Mouse (Mus musculus) kidney, adult 9 months (tissue): ENCODE data around the gene Prkcq.

Source experiments
- DNase-seq: peaks from one replicate; pipeline ENCODE4 v3.0.0; 2022

The Prkcq gene

DNA sequence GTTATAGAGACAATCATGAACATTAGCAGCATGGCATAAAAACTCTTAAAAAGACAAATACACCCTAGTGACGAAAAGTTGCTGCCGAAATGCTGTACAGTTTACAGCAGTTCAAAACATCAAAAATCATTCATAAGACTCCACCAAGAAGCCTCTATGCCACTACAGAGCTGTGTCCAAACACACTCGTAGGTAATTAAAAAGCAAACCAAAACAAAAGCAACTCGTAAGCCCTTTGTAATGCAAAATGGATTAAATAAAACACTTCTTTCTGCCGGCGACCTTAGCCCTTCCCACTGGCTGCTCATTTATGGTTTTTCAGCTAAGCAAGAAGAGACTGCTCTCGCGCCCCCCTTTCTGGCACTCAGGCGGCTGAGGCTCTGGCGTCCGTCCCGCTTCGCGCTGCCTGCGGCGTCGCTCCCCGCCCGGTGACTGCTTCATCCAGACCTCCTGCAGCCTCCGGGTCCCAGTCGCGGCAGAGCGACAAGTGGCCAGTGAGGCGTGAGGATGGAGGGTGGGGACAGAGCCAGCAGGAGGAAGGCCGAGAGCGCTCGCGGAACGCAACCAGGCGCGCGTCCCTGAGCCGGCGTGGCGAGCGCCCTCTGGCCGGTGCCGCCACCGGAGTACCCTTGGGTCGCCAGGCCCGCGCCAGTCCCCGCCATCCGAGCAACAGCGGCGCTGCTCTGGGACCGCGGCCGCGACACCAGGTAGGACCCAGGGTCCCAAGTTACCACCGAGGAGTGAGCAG, at the start of gene Prkcq:
TSS of gene Prkcq (plus strand) at position 355 of the 748 bp plus-strand sequence.
- peak; percentile 64 for DNase-seq

DNA sequence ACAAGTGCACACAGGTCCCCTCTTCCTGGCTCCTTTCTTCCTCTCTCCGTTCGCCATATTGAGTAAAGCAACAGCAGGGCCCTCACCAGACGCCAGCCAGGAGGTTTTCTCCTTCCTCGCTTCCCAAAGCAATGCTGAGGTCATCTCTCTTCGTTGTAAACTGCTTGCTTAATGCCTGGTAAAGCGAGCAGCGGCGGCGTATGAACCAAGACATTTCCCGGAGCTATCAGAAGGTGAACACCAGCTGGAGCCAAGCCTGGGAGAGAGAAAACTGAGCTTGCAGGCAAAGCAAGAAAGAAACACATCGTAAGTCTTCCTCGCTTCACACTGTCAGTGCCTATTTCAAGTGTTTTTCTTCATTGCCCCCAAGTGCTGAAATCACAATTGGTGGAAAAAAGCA, 41.0 kb upstream of the Prkcq start:
- DNase-seq, result no peak

DNA sequence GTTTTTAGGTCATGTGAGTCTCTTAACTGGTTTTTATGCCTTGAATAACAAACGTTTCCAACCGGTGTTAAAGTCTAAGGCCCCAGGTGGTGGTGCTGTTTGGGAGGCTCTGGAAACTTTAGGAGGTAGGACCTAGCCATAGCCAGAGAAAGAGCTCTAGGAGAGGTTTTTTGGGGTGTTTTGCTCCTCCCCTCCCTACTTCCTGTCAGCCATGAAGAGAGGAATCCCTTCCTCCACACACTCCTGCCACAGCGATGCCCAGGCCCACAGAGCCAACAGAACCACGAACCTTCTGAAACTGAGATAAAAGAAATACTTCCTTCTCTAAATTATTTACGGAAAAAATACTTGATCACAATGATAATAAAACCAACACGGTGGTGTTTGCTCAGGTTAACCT, 36.2 kb upstream of the Prkcq start:
- no peak for DNase-seq

DNA sequence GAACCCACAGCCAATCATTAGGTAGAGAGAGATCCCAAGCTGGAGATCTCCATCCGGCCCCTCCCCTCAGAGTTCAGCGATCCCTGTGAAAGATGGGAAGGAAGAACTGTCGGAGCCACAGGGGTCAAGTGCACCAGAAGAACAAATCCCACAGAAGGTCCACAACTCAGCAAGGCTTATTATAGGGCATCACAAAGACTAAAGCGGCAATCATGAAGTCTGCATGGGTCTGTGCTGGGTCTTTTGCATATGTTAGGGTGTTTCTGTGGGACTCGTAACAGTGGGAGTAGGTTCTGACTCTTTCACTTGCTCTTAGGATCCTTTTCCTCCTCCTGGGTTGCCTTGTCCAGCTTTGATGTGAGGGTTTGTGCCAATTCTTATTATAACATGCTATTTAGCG, 33.8 kb upstream of the Prkcq start:
- DNase-seq, result no peak

DNA sequence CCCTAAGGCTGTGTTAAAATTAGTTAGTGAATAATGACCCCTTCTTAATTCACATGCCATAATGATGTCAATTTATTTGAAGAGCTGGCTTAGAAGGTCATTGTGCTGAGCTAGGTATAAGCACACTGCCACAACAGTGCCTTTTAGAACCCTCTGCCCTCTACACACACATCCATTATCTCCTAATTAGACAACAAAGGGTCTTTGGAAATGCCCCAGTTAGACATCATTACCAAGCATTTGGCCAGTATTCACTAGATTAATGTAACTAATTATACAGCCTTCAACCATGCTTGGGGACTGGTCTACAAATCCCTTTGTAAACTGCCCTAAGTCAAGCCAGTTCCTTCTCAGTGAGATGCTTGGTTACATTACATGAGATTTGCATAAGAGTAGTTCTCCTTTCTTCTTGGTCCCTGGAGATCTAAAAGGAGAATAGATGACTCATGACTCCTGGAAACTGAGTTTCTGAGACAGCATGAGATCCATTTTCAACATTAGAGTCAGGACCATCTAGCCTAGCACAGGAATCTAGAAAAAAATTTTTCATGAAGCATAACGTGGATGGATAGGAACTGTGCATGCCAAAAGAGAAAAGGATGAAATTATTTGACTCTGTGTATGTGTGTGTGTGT, 32.3 kb upstream of the Prkcq start:
- no peak for DNase-seq

DNA sequence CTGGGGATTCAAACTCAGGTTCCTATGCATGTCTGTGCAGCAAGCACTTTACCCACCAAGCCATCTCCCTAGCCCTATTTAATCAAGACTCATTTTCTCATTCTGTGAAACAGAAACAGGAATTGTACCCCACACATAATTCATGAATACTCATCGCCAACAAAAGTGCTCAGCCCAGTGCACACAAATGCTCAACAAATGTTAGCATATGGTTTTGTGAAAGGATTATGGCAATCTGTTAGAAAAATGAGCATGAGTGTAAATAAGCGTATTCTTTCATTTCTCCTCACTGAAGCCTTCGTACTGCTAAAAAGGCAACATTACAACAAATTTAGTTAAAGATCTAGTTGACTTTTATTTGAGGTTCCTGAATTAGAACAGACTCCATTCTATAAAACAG, 31.5 kb upstream of the Prkcq start:
- DNase-seq, result no peak

DNA sequence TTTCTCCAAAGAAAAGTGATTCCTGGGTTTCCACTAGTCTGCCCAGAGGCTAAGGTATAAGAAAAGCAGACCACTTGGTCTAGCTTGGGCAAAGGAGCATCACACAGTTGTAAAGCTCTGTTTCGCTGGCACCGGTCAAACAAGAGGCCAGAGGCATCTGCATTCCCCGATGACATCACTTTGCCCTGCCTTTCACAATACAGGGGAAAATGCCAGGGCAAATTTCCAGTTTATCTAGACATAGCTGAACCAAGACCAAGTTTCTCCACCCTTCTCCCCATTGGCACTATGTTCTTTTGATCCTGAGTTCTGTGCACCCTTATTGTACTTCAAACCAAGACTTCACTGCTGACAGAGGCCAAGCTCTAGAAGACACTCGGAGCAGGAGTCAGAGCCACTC, 22.8 kb upstream of the Prkcq start:
- no peak for DNase-seq

DNA sequence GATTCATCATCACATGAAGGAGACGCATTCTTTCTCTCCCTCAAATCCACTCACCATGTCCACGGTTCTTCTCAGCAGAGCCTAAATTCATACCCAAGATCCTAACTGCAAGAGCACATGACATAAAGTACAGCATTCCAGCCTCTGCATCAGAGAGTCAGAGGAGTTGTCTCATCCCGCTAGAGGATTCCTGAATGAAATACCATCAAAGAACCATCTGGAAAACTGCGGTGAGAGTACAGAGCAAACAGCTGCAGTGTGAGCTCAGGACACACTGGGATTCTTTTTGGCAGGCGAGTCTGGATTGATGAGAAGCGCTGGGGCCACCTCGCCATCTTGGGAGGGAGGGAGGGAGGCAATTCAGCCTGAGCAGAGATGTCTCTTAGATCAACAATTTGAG, 20.9 kb upstream of the Prkcq start:
- DNase-seq, result no peak

DNA sequence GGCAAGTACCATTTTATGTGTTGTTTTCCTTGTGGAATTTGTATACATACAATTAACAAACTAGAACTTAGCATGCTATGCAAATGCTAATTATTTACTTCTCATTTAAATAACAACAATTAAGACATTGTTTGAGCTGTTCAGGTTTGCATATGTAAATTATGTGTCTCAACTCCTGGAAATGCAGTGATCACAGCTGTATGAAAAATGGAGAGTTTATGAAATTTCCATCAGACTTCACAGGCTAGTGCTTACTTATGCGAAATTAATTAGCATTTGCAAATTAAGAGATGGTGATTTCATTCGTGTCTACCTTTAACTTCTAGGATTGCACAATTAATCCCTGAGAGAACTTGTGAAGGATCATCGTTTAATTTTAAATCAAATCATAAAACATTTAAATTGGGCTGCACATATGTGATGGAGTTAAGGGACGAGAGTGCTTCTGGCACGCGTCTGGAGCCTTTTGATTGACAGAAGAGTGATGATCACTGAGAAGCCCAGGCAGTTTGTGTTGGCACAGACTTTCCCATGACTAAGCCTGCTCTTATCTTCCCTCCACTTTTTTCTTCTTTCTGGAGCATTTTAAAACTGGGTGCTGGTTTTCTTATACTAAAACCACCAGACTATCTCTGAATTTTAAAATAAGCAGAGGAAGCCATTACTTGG, 20.1 kb upstream of the Prkcq start:
- no peak for DNase-seq

DNA sequence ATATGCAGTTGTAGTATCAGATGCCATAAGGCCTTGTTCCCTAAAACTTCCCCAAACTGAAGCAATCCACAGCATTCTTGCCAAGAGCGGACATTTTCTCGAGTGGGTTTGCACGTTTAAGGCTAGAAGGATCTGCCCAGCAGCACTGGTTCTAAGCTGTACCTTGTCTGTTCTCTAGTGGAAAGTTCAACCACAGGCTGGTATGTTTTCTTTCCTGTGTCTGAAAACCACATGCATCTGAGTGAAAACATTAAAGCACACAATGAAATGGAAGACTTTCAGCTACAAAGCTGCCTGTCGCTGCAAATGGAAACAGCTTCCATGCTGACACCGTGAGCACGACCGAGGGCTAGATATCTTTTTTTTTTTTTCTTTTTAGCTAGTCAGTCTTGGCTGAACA, 12.3 kb upstream of the Prkcq start:
- DNase-seq, result no peak

DNA sequence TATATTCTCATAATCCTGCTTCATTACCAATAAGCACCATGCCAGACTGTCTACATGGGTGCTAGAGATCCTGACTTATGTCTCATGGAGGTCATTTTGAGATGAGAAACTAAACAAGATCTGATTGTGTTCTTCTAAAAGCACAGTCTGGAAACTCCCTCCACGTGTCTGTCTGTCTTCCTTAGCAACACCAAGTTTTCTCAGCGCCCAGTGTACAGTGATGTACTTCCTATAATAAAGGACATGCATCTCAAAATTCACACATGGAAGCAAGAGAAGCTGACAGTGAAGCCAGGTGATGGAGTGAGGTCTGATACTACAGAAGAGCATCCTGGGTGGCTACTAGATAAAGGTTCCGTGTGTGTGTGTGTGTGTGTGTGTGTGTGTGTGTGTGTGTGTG, 11.2 kb upstream of the Prkcq start:
- no peak for DNase-seq

DNA sequence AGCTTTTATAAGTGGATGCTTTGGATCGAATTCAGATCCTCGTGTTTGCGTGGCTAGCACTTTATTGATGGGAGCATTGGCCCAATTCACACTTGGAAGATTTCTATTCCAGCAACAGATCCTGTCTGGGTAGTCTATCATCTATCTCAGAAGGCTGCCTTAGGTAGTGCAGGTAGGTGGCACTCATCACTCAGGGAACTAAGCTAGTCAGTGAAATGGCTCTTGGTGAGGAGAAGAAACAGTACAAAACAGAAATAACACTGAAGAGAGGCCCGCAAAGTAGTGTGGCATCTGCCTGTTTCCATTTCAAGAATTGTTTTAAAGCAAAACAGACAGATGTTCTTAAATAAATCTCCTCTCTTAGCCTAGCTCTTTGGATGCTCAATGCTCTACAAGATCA, 10.6 kb upstream of the Prkcq start:
- DNase-seq, result no peak

DNA sequence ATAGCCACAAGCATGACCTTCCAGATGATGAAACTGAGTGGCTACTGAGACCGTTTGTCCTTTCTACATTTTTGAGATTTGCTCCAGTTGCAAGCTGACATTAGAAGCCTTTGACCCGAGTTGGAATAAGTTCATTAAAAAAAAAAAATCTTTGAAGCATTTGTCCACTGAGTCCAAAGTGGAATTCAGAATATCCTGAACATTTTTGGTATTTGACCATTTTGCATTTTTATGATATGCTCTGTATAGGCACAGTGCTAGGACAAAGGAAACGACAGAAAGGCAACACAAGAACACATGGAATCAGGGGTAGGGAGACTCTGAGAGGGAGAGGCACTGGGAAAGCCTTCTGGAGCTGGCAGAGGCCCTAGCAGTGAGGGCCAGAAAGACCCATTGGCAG, 9.2 kb upstream of the Prkcq start:
- no peak for DNase-seq

DNA sequence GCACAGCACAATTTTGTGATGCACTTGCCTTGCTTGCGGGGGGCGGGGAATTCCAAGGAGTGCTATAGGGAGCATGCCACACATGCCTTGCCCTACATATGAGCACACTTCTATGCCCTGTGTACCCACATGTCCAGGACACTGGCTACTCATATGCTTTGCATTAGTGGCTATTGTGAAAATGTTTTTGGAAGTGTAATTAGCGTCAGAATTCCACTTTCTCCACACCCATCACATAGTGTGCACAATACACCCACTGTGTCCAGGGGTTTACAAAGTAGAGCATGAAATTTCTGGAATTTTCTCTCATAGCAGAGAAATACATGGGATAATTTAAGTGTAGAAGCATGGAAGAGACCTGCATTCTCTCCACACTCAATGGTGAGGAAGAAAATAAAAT, 7.7 kb upstream of the Prkcq start:
- no peak for DNase-seq

DNA sequence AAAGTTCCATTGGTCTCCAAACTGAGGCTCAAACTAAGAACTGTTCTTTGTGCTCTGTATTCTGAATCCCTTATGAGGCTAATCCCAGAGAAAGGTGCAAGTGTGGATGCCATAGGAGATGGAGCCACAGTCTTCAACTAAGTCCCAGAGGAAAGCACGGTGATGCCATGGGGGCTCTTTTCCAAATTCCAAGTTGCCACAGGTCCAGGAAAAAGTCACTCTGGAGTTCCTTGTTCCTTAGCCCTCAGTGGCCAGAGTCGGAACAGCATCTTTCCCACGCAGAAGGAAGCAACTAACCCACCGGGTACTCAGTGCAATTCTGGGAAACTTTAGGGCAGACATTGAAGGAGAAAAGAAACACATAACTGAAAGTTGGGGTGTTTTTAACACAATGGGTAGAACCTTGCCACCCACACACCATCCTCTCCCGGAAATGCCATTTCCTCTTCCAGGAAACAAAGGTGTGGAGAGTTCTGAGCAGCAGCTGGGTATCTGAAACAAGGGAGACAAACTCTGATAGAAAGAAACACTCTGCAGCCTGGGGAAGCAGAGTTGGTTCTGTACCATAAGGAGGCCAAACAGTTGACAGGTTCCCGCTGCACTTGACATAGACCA, 2.1 kb upstream of the Prkcq start:
- DNase-seq, result no peak

DNA sequence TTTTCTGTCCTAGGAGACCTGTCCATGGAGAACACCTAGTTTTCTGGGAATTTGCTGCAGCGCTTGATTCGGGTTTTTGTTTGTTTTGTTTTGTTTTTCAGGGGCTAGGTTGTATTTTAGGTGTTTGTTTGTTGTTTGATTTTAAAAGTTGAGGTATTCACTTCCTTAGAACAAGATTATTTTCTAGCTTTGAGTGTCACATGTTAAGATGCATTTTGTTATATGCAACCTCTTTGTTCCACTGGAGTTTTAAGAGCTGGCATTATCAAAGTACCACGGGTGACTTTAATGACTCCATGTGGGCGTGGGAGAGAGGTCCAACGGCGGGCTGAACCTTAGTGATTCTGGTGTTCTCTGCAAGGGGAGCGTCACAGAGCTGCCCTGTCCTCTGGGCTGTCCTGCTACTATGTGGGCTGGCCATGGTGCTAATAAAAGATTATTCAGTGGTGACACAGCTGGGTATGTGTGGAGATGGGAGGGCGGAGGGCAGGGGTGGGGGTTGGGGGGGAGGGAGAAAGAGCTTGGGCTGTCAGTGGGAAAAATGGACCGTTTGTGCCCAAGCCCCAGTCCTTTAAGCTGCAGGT, 1.0 kb downstream of the Prkcq start:
- no peak for DNase-seq

DNA sequence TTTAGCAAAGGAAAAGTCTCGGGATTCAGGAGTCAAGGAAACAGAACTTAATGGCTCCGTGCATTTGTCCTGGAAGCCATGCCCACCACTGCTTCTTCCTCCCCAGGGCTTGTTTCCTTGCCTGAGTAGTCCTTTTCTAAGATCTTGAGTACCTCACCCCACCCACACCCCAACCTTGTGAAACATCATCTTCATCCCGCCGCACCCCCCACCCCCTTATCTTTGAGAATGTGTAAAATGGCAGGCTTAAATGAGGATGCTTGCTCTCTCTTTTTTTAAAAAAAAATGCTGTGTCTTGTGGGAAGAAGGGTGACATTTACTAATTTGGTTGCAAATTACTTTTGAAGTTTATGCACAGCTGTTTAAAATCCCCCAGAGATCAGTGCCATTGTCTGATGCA, 1.6 kb downstream of the Prkcq start:
- DNase-seq, result no peak

DNA sequence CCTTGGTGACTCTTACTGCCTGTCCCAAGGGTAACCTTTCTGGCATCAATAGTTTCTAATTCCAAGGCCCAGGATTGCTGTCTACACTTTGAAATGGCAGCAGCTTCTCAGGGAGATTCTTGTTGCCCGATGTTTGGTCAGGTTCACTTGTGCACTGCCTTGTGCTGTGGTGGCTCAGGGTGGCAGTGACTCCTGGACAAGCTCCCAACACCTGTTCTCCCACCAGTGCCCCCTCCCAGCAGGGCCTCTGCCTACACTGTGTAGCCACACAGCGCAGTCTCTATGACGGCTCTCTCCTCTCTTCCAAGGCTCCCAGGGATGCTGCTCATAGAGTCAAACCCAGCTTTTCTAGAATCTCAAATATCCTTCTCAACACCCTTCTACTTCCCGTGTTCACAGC, 2.2 kb downstream of the Prkcq start:
- DNase-seq, result no peak

DNA sequence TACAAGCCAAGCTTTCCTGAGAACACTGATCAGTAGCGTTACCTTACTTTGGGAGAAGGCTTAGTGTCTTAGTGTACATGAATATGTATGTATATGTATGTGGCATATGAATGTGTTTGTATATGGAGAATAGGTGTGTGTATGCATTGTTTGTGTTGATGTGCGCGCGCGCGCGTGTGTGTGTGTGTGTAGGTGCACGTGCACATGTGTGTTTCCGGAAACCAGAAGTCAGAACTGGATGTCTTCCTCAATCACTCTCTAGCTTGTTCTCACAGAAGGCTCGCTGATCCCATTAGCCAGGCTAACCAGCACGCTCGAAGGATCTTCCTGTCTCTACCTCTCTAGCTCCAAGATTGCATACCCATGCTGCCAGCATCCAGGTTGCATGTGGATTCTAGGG, 6.0 kb downstream of the Prkcq start:
- no peak for DNase-seq

DNA sequence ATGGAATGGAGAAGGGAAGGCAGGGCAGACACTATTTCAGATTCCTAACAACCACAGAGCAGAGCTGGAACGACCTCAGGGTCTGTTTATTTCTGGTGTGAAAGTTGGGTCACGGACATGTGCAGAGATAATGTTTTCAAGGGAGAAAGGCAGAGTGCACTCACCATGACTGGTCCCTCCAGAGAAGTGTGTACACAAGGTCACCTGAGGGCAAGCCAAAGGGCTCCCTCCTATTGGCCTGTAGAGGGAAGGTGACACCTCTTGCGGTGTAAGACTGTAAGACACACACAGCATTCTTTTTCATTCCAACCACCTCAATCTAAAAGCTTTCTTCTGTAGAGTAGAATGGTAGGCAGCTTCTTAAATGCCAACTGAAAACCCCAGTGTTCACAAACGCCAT, 9.6 kb downstream of the Prkcq start:
- no peak for DNase-seq

DNA sequence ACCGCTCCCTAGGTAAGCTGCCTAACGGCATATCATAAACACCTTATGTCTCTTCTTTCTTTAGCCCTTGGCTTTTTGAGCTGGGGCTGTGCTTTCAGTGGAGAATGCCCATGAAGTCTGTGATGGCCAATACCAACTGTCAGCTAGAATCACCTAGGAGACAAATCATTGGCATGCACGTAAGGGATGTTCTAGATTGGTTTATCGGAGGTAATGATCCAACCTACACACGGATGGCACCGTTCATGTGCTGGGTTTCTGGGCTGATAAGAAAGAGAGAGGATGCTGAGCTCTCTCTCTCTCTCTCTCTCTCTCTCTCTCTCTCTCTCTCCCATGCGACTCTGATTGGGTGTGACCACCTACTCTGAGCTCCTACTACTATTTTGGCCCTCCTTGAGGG, 10.2 kb downstream of the Prkcq start:
- no peak for DNase-seq

DNA sequence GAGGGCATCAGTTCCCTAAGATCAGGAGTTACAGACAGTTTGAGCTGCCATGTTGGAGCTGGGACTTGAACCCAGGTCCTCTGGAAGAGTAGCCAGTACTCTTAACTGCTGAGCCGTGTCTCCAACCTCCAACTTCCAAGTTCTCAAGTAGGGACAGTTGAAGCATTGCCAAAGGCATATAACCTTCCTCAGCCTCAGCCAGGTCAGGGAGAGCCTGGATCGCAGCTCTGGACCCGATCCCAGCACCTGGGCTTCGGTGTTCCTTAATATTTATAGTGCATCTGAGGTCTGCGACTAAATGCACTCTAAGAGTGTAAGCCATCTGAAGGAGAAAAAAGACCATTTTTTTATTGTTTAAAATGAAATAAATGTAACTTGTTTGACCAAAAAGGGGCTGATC, 12.1 kb downstream of the Prkcq start:
- DNase-seq, result no peak

DNA sequence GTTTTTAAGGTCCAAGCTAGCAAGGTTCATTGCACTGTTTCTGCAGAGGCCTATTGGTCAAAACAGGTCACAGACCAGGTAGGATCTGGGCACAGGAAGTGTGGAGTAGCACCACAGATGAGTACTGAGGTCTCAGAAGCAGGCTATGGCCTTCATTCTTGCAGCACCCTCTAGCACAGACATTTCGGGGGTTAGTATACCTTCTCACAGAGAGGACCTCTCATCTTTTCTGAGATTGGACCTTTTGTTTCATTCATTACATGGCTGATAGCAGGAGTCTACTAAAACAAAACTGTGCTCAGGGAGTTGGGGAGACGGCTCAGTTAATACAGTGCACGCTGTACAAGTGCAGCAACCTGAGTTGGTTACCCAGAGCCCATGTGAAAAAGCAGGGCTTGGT, 14.7 kb downstream of the Prkcq start:
- DNase-seq, result no peak

DNA sequence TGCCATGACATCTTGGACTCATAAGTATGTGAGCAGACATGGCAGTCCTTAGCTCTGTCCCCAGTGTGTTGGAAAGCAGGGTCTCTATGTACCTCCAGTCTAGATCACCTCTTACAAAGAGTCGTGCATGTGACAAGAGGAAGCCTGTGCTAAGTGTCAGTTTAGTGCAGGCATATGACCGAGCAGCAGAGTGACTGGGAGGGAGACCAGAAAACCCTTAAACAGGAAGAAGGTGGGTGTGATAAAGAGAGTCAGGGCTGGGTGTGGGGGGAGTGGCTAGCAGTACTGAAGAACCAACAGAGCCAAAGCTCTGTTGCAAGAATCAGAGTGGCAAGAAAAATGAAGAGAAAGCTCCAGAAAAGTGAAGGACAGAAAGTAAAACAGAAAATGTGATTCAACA, 15.3 kb downstream of the Prkcq start:
- DNase-seq, result no peak
